2 mouse cellular contexts compared by ENCODE assay signal in the genomic region with DNA sequence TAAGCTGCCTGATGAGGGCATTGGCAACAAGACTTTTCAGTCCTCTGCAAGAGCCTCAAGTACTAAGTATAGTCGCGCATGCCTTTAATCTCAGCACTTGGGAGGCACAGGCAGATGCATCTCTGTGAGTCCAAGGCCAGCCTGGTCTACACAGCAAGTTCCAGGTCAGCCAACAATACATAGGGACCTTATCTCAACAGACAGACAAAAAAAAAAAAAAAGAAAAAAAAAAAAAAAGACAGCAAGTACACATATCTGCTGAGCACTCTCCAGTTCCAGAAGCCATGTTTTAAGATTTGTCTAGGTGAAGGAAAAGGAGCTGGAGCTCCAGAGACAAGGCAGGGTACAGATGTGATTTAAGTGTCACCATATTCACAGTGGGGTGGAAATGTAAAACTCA.
TF ChIP-seq lines count a peak whose summit lies in the region.

No protein-coding gene starts in this region.

TF ChIP-seq in CH12.LX, 34 proteins besides CTCF, POLR2A, EP300 and RAD21:
- TF ChIP-seq ZNF384 (IDR thresholded peaks at IDR 0.05; ENCODE audit: low read depth, low read length): peak; percentile 34; the same call in 1 of the 2 replicates
- no peak for TF ChIP-seq RCOR1 (conservative IDR thresholded peaks at IDR 0.05; ENCODE audit: low read depth, low read length)
- TF ChIP-seq CHD2 (IDR thresholded peaks at IDR 0.05; ENCODE audit: low read length): no peak

TF ChIP-seq in MEL, 35 proteins besides CTCF, POLR2A, EP300 and RAD21:
- TF ChIP-seq MAFK (IDR thresholded peaks at IDR 0.05; ENCODE audit: borderline replicate concordance, low read depth, low read length) (no peak), SMC3 (IDR thresholded peaks at IDR 0.05; ENCODE audit: low read depth, low read length) (no peak), NRF1 (IDR thresholded peaks at IDR 0.05; ENCODE audit: insufficient read depth, low read depth, low read length, poor library complexity, severe bottlenecking) (no peak), POLR2AphosphoS2 (IDR thresholded peaks at IDR 0.05; ENCODE audit: low read length) (no peak), ZNF384 (IDR thresholded peaks at IDR 0.05; ENCODE audit: low read depth, low read length) (peak; percentile 97), JUND (IDR thresholded peaks at IDR 0.05; ENCODE audit: low read depth, low read length) (no peak), GATA1 (IDR thresholded peaks at IDR 0.05; ENCODE audit: low read depth, low read length) (peak; percentile 58), MAX (IDR thresholded peaks at IDR 0.05; ENCODE audit: low read length) (no peak)
